Mouse (Mus musculus) heart, embryonic 12.5 days (tissue): ENCODE results near the gene Agbl1. TPM values are rescaled to one million over a fixed set of nuclear protein-coding genes. Genes with fewer than 3 reads are reported as not detected.
"Not testable (repeated sequence)": the region's sequence is repeated elsewhere in the genome, so short reads cannot be mapped to it uniquely, and the experiment has no call there.

Experiments used
- ATAC-seq: fragments of 200-750 bp; cut with Nextera tagmentation; 2 replicates; pipeline ENCODE4 v1.8.0; 2017; ENCODE audit warnings: moderate TSS enrichment, moderate library complexity; ENCODE audit not compliant: insufficient number of reproducible peaks, low FRiP score
- H3K27ac ChIP-seq: fragments of 300-500 bp; sonication (generic); 2 replicates; pipeline ENCODE4 v1.5.1; 2016; ENCODE audit warnings: mild to moderate bottlenecking, moderate library complexity; ENCODE audit not compliant: poor library complexity, severe bottlenecking
- H3K27me3 ChIP-seq: fragments of 300-500 bp; sonication (generic); replicated peaks from 2 replicates; pipeline ENCODE4 v1.6.1; 2016; ENCODE audit warnings: mild to moderate bottlenecking, moderate library complexity
- H3K36me3 ChIP-seq: fragments of 300-500 bp; sonication (generic); 2 replicates; pipeline ENCODE4 v1.6.1; 2016; ENCODE audit warnings: mild to moderate bottlenecking, moderate library complexity
- H3K4me1 ChIP-seq: fragments of 300-500 bp; sonication (generic); replicated peaks from 2 replicates; pipeline ENCODE4 v1.6.1; 2016; ENCODE audit warnings: mild to moderate bottlenecking
- H3K4me2 ChIP-seq: fragments of 300-500 bp; sonication (generic); 2 replicates; pipeline ENCODE4 v1.6.1; 2016; ENCODE audit warnings: mild to moderate bottlenecking, moderate library complexity
- H3K4me3 ChIP-seq: fragments of 300-500 bp; sonication (generic); 2 replicates; pipeline ENCODE4 v1.5.1; 2016; ENCODE audit warnings: mild to moderate bottlenecking
- H3K9ac ChIP-seq: fragments of 300-500 bp; sonication (generic); 2 replicates; pipeline ENCODE4 v1.6.1; 2016; ENCODE audit warnings: mild to moderate bottlenecking, moderate library complexity
- H3K9me3 ChIP-seq: fragments of 300-500 bp; sonication (generic); replicated peaks from 2 replicates; pipeline ENCODE4 v1.6.1; 2016; ENCODE audit warnings: mild to moderate bottlenecking, moderate library complexity
- WGBS: fragments of 180-500 bp; shearing (Covaris S2); methylation state at CpG from one replicate; pipeline ENCODE4 v1.1.7; 2016; 5-methylcytosine and 5-hydroxymethylcytosine counted together
- polyA plus RNA-seq: library from polyadenylated mRNA; unstranded; fragments of >200 nt; fragmentation: Nextera tagmentation; extraction: Ambion mirVana; gene quantifications from 2 replicates; pipeline ENCODE4 v1.2.1, GENCODE M21; 2016

The Agbl1 gene
- polyA plus RNA-seq, 1 experiment from 2014 or later, result not detected

- no peaks in the 10 kb centered on the region for H3K9me3 ChIP-seq
- H3K27me3 ChIP-seq, result no peaks in the 10 kb centered on the region
- H3K36me3 ChIP-seq, result no peaks in the 10 kb centered on the region
- no peak overlapping the region for H3K9ac ChIP-seq
- no peak overlapping the region for H3K4me2 ChIP-seq
- H3K4me1 ChIP-seq, result no peaks in the 10 kb centered on the region
- H3K27ac ChIP-seq, result no peak overlapping the region
- ATAC-seq, result no peak
- H3K4me3 ChIP-seq, result no peak overlapping the region
- WGBS, result 77% methylated on average over 2 of the region's 2 CpGs
These were observed 370.5 kb downstream of the Agbl1 start for GRCm38 (mm10) chr7:76600050-76600690.

- no peaks in the 10 kb centered on the region for H3K4me1 ChIP-seq
- H3K4me2 ChIP-seq, result no peak overlapping the region
- H3K27ac ChIP-seq, result no peak overlapping the region
- no peaks in the 10 kb centered on the region for H3K27me3 ChIP-seq
- H3K9me3 ChIP-seq, result no peaks in the 10 kb centered on the region
- no peaks in the 10 kb centered on the region for H3K36me3 ChIP-seq
- ATAC-seq, result no peak
- no peak overlapping the region for H3K9ac ChIP-seq
- no peak overlapping the region for H3K4me3 ChIP-seq
These were observed 399.8 kb downstream of the Agbl1 start for GRCm38 (mm10) chr7:76629528-76629927.

- 81% methylated on average over 4 of the region's 4 CpGs for whole genome bisulfite sequencing
- Histone ChIP-seq H3K36me3 (no peaks in the 10 kb centered on the region), H3K27ac (no peak overlapping the region), H3K9ac (no peak overlapping the region), H3K4me2 (no peak overlapping the region), H3K4me1 (no peaks in the 10 kb centered on the region), H3K9me3 (no peaks in the 10 kb centered on the region), H3K4me3 (no peak overlapping the region), H3K27me3 (no peaks in the 10 kb centered on the region)
- ATAC-seq, result no peak
These were observed 421.3 kb downstream of the Agbl1 start for GRCm38 (mm10) chr7:76650984-76651383.

GRCm38 (mm10) chr7:76661072-76661471 is 431.4 kb downstream of the Agbl1 start:
- no peak overlapping the region for H3K4me2 ChIP-seq
- H3K36me3 ChIP-seq, result no peaks in the 10 kb centered on the region
- H3K4me1 ChIP-seq, result no peaks in the 10 kb centered on the region
- no peak overlapping the region for H3K9ac ChIP-seq
- 77% methylated on average over 5 of the region's 5 CpGs for WGBS
- H3K27me3 ChIP-seq, result no peaks in the 10 kb centered on the region
- ATAC-seq, result no peak
- no peaks in the 10 kb centered on the region for H3K9me3 ChIP-seq
- H3K27ac ChIP-seq, result no peak overlapping the region
- no peak overlapping the region for H3K4me3 ChIP-seq

- Histone ChIP-seq H3K9me3 (no peaks in the 10 kb centered on the region), H3K27ac (no peak overlapping the region), H3K27me3 (no peaks in the 10 kb centered on the region), H3K4me2 (no peak overlapping the region), H3K36me3 (no peaks in the 10 kb centered on the region), H3K4me3 (no peak overlapping the region), H3K4me1 (no peaks in the 10 kb centered on the region), H3K9ac (no peak overlapping the region)
- 71% methylated on average over 3 of the region's 3 CpGs for WGBS
- ATAC-seq, result no peak
These were observed 445.2 kb downstream of the Agbl1 start for GRCm38 (mm10) chr7:76674856-76675255.

GRCm38 (mm10) chr7:76701224-76701623 is 471.5 kb downstream of the Agbl1 start:
- Histone ChIP-seq H3K9ac (no peak overlapping the region), H3K9me3 (no peaks in the 10 kb centered on the region), H3K27ac (no peak overlapping the region), H3K4me2 (no peak overlapping the region), H3K4me1 (no peaks in the 10 kb centered on the region), H3K27me3 (no peaks in the 10 kb centered on the region), H3K4me3 (no peak overlapping the region), H3K36me3 (no peaks in the 10 kb centered on the region)
- ATAC-seq, result no peak
- WGBS, result 64% methylated on average over 1 of the region's 1 CpGs

- H3K27me3 ChIP-seq, H3K9me3 ChIP-seq, H3K4me3 ChIP-seq, H3K4me2 ChIP-seq, H3K4me1 ChIP-seq, H3K9ac ChIP-seq, H3K27ac ChIP-seq, ATAC-seq, H3K36me3 ChIP-seq: not testable (repeated sequence)
- 80% methylated on average over 7 of the region's 7 CpGs for WGBS
These were observed 502.5 kb downstream of the Agbl1 start for GRCm38 (mm10) chr7:76732220-76732619.

- no peak overlapping the region for H3K4me3 ChIP-seq
- ATAC-seq, result no peak
- H3K27me3 ChIP-seq, result no peaks in the 10 kb centered on the region
- H3K9ac ChIP-seq, result no peak overlapping the region
- no peaks in the 10 kb centered on the region for H3K36me3 ChIP-seq
- H3K4me1 ChIP-seq, result no peaks in the 10 kb centered on the region
- 49% methylated on average over 5 of the region's 5 CpGs for WGBS
- no peaks in the 10 kb centered on the region for H3K9me3 ChIP-seq
- H3K27ac ChIP-seq, result no peak overlapping the region
- H3K4me2 ChIP-seq, result no peak overlapping the region
These were observed 547.7 kb downstream of the Agbl1 start for GRCm38 (mm10) chr7:76777237-76777855.

GRCm38 (mm10) chr7:76780446-76780845 is 550.8 kb downstream of the Agbl1 start:
- ATAC-seq, result no peak
- H3K9me3 ChIP-seq, result no peaks in the 10 kb centered on the region
- no peaks in the 10 kb centered on the region for H3K36me3 ChIP-seq
- 53% methylated on average over 4 of the region's 4 CpGs for WGBS
- no peak overlapping the region for H3K4me2 ChIP-seq
- no peaks in the 10 kb centered on the region for H3K4me1 ChIP-seq
- no peaks in the 10 kb centered on the region for H3K27me3 ChIP-seq
- H3K27ac ChIP-seq, result no peak overlapping the region
- no peak overlapping the region for H3K4me3 ChIP-seq
- no peak overlapping the region for H3K9ac ChIP-seq

GRCm38 (mm10) chr7:76788561-76789306 is 559.0 kb downstream of the Agbl1 start:
- Histone ChIP-seq H3K4me2 (no peak overlapping the region), H3K36me3 (no peaks in the 10 kb centered on the region), H3K9ac (no peak overlapping the region), H3K4me1 (no peaks in the 10 kb centered on the region), H3K9me3 (no peaks in the 10 kb centered on the region), H3K27ac (no peak overlapping the region), H3K27me3 (no peaks in the 10 kb centered on the region), H3K4me3 (no peak overlapping the region)
- no peak for ATAC-seq
- WGBS, result 35% methylated on average over 1 of the region's 1 CpGs

- H3K9ac ChIP-seq, result no peak overlapping the region
- no peak for ATAC-seq
- no peaks in the 10 kb centered on the region for H3K4me1 ChIP-seq
- H3K4me2 ChIP-seq, result no peak overlapping the region
- no peak overlapping the region for H3K4me3 ChIP-seq
- H3K27ac ChIP-seq, result no peak overlapping the region
- no peaks in the 10 kb centered on the region for H3K36me3 ChIP-seq
- no peaks in the 10 kb centered on the region for H3K27me3 ChIP-seq
- no peaks in the 10 kb centered on the region for H3K9me3 ChIP-seq
- WGBS, result 35% methylated on average over 2 of the region's 2 CpGs
These were observed 560.4 kb downstream of the Agbl1 start for GRCm38 (mm10) chr7:76790041-76790440.
